Mouse (Mus musculus): ENCODE results near the gene Pnkp.

The Pnkp gene

GRCm38 (mm10) chr7:44828706-44829105, 28.2 kb upstream of the Pnkp start:
- DNase-seq (ENCODE audit: low read depth) = no peak

- no peak for DNase-seq (ENCODE audit: low read depth)
Observed at GRCm38 (mm10) chr7:44832763-44833162, 24.2 kb upstream of the Pnkp start.

GRCm38 (mm10) chr7:44835373-44836015, 21.4 kb upstream of the Pnkp start:
- no peak for DNase-seq (ENCODE audit: low read depth)

- DNase-seq (ENCODE audit: low read depth) = no peak
Observed at GRCm38 (mm10) chr7:44836016-44836404, 20.9 kb upstream of the Pnkp start.

- no peak for DNase-seq (ENCODE audit: low read depth)
Observed at GRCm38 (mm10) chr7:44836423-44837053, 20.4 kb upstream of the Pnkp start.

- no peak for DNase-seq (ENCODE audit: low read depth)
Observed at GRCm38 (mm10) chr7:44838073-44838472, 18.9 kb upstream of the Pnkp start.

- no peak for DNase-seq (ENCODE audit: low read depth)
Observed at GRCm38 (mm10) chr7:44839171-44839490, 17.8 kb upstream of the Pnkp start.

- no peak for DNase-seq (ENCODE audit: low read depth)
Observed at GRCm38 (mm10) chr7:44839491-44840191, 17.3 kb upstream of the Pnkp start.

- DNase-seq (ENCODE audit: low read depth) = no peak
Observed at GRCm38 (mm10) chr7:44840426-44840825, 16.5 kb upstream of the Pnkp start.

GRCm38 (mm10) chr7:44841825-44842463, 15.0 kb upstream of the Pnkp start:
- no peak for DNase-seq (ENCODE audit: low read depth)

GRCm38 (mm10) chr7:44845006-44845405, 11.9 kb upstream of the Pnkp start:
- no peak for DNase-seq (ENCODE audit: low read depth)

- DNase-seq (ENCODE audit: low read depth) = no peak
Observed at GRCm38 (mm10) chr7:44846804-44847203, 10.1 kb upstream of the Pnkp start.

GRCm38 (mm10) chr7:44847772-44848171, 9.2 kb upstream of the Pnkp start:
- no peak for DNase-seq (ENCODE audit: low read depth)

- DNase-seq (ENCODE audit: low read depth) = peak; percentile 97
Observed at GRCm38 (mm10) chr7:44848561-44849415, 8.2 kb upstream of the Pnkp start, which contains the start of the genes Akt1s1 and Tbc1d17. Akt1s1 (plus strand) TSS chr7:44848991. Tbc1d17 (minus strand) TSS chr7:44849079.

- DNase-seq (ENCODE audit: low read depth) = peak; percentile 85
Observed at GRCm38 (mm10) chr7:44849416-44850111, 7.4 kb upstream of the Pnkp start.

- peak; percentile 64 for DNase-seq (ENCODE audit: low read depth)
Observed at GRCm38 (mm10) chr7:44850146-44850545, 6.8 kb upstream of the Pnkp start.

- DNase-seq (ENCODE audit: low read depth) = no peak
Observed at GRCm38 (mm10) chr7:44850789-44851624, 5.9 kb upstream of the Pnkp start.

- DNase-seq (ENCODE audit: low read depth) = no peak
Observed at GRCm38 (mm10) chr7:44851625-44852234, 5.2 kb upstream of the Pnkp start.

- no peak for DNase-seq (ENCODE audit: low read depth)
Observed at GRCm38 (mm10) chr7:44852259-44853027, 4.5 kb upstream of the Pnkp start.
